Mouse (Mus musculus): ENCODE data around the gene Foxo1. TPM values are rescaled to one million over a fixed set of nuclear protein-coding genes. Genes with fewer than 3 reads are reported as not detected.

Gene Foxo1
- polyA plus RNA-seq, 1 experiment = 13.3 TPM

DNA sequence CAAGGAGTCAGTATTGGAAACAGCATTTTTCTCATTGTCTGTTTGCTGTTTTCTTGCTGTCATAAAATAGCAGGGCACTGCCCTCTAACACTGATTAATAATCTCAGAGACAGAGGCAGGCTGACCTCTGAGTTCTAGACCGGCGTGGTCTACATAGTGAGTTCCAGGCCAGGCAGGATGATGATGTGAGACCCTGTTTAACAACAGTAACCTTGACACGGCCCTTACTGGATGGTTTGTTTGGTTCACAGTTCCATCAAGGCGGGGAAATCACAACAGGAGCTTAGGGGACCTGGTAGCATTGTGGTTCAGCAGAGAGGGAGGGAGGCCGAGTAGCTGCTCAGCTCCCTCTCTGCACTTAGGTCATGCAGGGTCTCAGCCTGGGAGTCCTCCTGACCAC lies 25.8 kb downstream of the Foxo1 start:
- H3K27ac ChIP-seq (ENCODE audit: insufficient read depth, low read depth, low read length) = no peak overlapping the region
- H3K4me1 ChIP-seq (ENCODE audit: control insufficient read depth, insufficient read depth, insufficient read length, low read length) = peaks cover 26% of the 10 kb centered on the region
- no peak overlapping the region for H3K4me3 ChIP-seq (ENCODE audit: low read depth, low read length)
- WGBS = 81% methylated on average over 5 of the region's 5 CpGs
- H3K36me3 ChIP-seq (ENCODE audit: control insufficient read depth, insufficient read depth, low read length) = no peaks in the 10 kb centered on the region
- no peaks in the 10 kb centered on the region for H3K27me3 ChIP-seq (ENCODE audit: control insufficient read depth, insufficient read depth, low read length)
- TF ChIP-seq CTCF (IDR thresholded peaks at IDR 0.05; ENCODE audit: extremely low read depth, insufficient read length, insufficient replicate concordance, low read depth, low read length) (no peak), POLR2A (IDR thresholded peaks at IDR 0.05; ENCODE audit: low read depth, low read length) (no peak)

DNA sequence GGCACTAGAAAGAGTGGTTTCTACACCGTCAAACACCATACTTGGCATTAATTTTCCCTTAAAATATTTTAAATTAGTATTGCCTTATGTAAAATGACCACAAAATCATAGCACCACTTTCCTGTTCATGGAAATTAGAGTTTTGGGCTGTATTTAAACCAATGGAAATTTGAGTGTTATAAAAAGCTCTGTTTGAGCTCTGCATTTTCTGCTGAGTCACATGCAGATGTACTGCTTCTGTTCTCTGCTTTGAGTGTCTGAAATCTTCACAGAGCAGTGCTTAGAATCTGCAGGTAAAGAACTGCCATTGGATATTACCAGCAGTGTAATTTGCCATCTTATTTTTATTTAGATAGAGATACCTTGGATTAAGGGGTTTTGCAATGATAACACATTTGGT lies 27.6 kb downstream of the Foxo1 start:
- WGBS = 93% methylated on average over 1 of the region's 1 CpGs
- H3K27me3 ChIP-seq (ENCODE audit: control insufficient read depth, insufficient read depth, low read length) = no peaks in the 10 kb centered on the region
- TF ChIP-seq POLR2A (IDR thresholded peaks at IDR 0.05; ENCODE audit: low read depth, low read length) (no peak), CTCF (IDR thresholded peaks at IDR 0.05; ENCODE audit: extremely low read depth, insufficient read length, insufficient replicate concordance, low read depth, low read length) (no peak)
- H3K27ac ChIP-seq (ENCODE audit: insufficient read depth, low read depth, low read length) = no peak overlapping the region
- H3K4me3 ChIP-seq (ENCODE audit: low read depth, low read length) = no peak overlapping the region
- H3K4me1 ChIP-seq (ENCODE audit: control insufficient read depth, insufficient read depth, insufficient read length, low read length) = peaks cover 28% of the 10 kb centered on the region
- H3K36me3 ChIP-seq (ENCODE audit: control insufficient read depth, insufficient read depth, low read length) = no peaks in the 10 kb centered on the region

GRCm38 (mm10) chr3:52296224-52296760 lies 28.2 kb downstream of the Foxo1 start:
- Histone ChIP-seq H3K4me3 (ENCODE audit: low read depth, low read length) (no peak overlapping the region), H3K4me1 (ENCODE audit: control insufficient read depth, insufficient read depth, insufficient read length, low read length) (peaks cover 26% of the 10 kb centered on the region), H3K36me3 (ENCODE audit: control insufficient read depth, insufficient read depth, low read length) (no peaks in the 10 kb centered on the region), H3K27ac (ENCODE audit: insufficient read depth, low read depth, low read length) (no peak overlapping the region), H3K27me3 (ENCODE audit: control insufficient read depth, insufficient read depth, low read length) (no peaks in the 10 kb centered on the region)
- TF ChIP-seq CTCF (IDR thresholded peaks at IDR 0.05; ENCODE audit: extremely low read depth, insufficient read length, insufficient replicate concordance, low read depth, low read length) (no peak), POLR2A (IDR thresholded peaks at IDR 0.05; ENCODE audit: low read depth, low read length) (no peak)
- 60% methylated on average over 7 of the region's 7 CpGs for WGBS

- Histone ChIP-seq H3K4me1 (ENCODE audit: control insufficient read depth, insufficient read depth, insufficient read length, low read length) (peaks cover 26% of the 10 kb centered on the region), H3K27ac (ENCODE audit: insufficient read depth, low read depth, low read length) (no peak overlapping the region), H3K36me3 (ENCODE audit: control insufficient read depth, insufficient read depth, low read length) (no peaks in the 10 kb centered on the region), H3K4me3 (ENCODE audit: low read depth, low read length) (no peak overlapping the region), H3K27me3 (ENCODE audit: control insufficient read depth, insufficient read depth, low read length) (no peaks in the 10 kb centered on the region)
- WGBS = 76% methylated on average over 15 of the region's 15 CpGs
- TF ChIP-seq CTCF (IDR thresholded peaks at IDR 0.05; ENCODE audit: extremely low read depth, insufficient read length, insufficient replicate concordance, low read depth, low read length) (no peak), POLR2A (IDR thresholded peaks at IDR 0.05; ENCODE audit: low read depth, low read length) (no peak)
Measured at GRCm38 (mm10) chr3:52297291-52298018, 29.3 kb downstream of the Foxo1 start.

DNA sequence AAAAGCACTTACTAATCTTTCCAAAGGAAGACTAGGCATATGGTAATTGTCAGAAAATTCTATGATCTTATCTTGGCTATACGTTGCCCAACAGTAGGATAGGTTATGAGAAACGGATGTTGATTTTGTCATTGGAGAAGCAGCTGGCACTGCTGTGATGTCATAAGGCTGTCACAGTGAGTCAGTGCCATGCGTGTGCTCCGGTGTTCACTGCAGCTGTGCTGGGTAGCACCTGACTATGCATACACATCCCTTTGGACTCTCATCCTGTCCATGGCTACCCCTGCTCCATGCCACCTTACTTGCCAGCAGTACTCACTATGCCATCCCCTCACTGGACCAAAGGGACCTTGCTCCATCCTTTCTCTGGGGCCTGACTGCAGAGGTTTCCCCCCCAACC lies 30.5 kb downstream of the Foxo1 start:
- H3K4me3 ChIP-seq (ENCODE audit: low read depth, low read length) = no peak overlapping the region
- peaks cover 21% of the 10 kb centered on the region for H3K4me1 ChIP-seq (ENCODE audit: control insufficient read depth, insufficient read depth, insufficient read length, low read length)
- no peaks in the 10 kb centered on the region for H3K27me3 ChIP-seq (ENCODE audit: control insufficient read depth, insufficient read depth, low read length)
- 70% methylated on average over 4 of the region's 4 CpGs for WGBS
- no peak for TF ChIP-seq CTCF (IDR thresholded peaks at IDR 0.05; ENCODE audit: extremely low read depth, insufficient read length, insufficient replicate concordance, low read depth, low read length)
- TF ChIP-seq POLR2A (IDR thresholded peaks at IDR 0.05; ENCODE audit: low read depth, low read length) = no peak
- H3K27ac ChIP-seq (ENCODE audit: insufficient read depth, low read depth, low read length) = no peak overlapping the region
- no peaks in the 10 kb centered on the region for H3K36me3 ChIP-seq (ENCODE audit: control insufficient read depth, insufficient read depth, low read length)

GRCm38 (mm10) chr3:52299376-52299775 lies 31.2 kb downstream of the Foxo1 start:
- H3K4me3 ChIP-seq (ENCODE audit: low read depth, low read length) = no peak overlapping the region

DNA sequence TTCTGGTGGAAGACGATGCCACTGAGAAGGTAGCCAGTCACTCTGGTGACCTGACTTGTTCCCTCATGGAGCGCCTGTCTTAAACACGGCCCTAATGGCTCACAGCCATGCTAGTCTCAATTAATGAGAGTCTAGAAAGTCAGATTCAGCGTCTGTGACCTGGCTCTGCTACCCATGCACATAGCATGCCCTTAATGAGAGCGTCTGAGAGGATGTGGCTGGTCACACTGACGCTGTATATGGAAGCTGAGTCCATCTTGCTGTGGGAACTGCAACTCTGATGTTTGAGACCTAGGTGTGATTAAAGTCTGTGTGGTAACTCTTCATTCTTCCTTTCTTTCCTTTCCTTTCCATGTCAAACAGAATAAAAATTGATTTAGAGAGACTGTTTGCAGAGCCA lies 32.4 kb downstream of the Foxo1 start:
- TF ChIP-seq POLR2A (IDR thresholded peaks at IDR 0.05; ENCODE audit: low read depth, low read length) = no peak
- no peak for TF ChIP-seq CTCF (IDR thresholded peaks at IDR 0.05; ENCODE audit: extremely low read depth, insufficient read length, insufficient replicate concordance, low read depth, low read length)
- WGBS = 81% methylated on average over 6 of the region's 6 CpGs
- H3K27me3 ChIP-seq (ENCODE audit: control insufficient read depth, insufficient read depth, low read length) = no peaks in the 10 kb centered on the region
- no peak overlapping the region for H3K27ac ChIP-seq (ENCODE audit: insufficient read depth, low read depth, low read length)
- H3K4me1 ChIP-seq (ENCODE audit: control insufficient read depth, insufficient read depth, insufficient read length, low read length) = peaks cover 16% of the 10 kb centered on the region
- H3K36me3 ChIP-seq (ENCODE audit: control insufficient read depth, insufficient read depth, low read length) = no peaks in the 10 kb centered on the region
- no peak overlapping the region for H3K4me3 ChIP-seq (ENCODE audit: low read depth, low read length)

More at GRCm38 (mm10) chr3:52299376-52299775, 31.2 kb downstream of the Foxo1 start:
- no peaks in the 10 kb centered on the region for H3K27me3 ChIP-seq (ENCODE audit: control insufficient read depth, insufficient read depth, low read length)
- peaks cover 16% of the 10 kb centered on the region for H3K4me1 ChIP-seq (ENCODE audit: control insufficient read depth, insufficient read depth, insufficient read length, low read length)
- WGBS = 77% methylated on average over 2 of the region's 2 CpGs
- H3K27ac ChIP-seq (ENCODE audit: insufficient read depth, low read depth, low read length) = no peak overlapping the region
- no peak for TF ChIP-seq CTCF (IDR thresholded peaks at IDR 0.05; ENCODE audit: extremely low read depth, insufficient read length, insufficient replicate concordance, low read depth, low read length)
- no peak for TF ChIP-seq POLR2A (IDR thresholded peaks at IDR 0.05; ENCODE audit: low read depth, low read length)
- H3K36me3 ChIP-seq (ENCODE audit: control insufficient read depth, insufficient read depth, low read length) = no peaks in the 10 kb centered on the region

Data from small intestine, adult 2 months (tissue).